Mouse (Mus musculus) thymus, postnatal 14 days (tissue): Measurements from ENCODE around the gene Phtf2.
"Not testable (repeated sequence)": the region's sequence is repeated elsewhere in the genome, so short reads cannot be mapped to it uniquely, and the experiment has no call there.

Experiments used
- DNase-seq: peaks from one replicate; pipeline ENCODE4 v3.0.0; 2021

Phtf2 gene

DNA sequence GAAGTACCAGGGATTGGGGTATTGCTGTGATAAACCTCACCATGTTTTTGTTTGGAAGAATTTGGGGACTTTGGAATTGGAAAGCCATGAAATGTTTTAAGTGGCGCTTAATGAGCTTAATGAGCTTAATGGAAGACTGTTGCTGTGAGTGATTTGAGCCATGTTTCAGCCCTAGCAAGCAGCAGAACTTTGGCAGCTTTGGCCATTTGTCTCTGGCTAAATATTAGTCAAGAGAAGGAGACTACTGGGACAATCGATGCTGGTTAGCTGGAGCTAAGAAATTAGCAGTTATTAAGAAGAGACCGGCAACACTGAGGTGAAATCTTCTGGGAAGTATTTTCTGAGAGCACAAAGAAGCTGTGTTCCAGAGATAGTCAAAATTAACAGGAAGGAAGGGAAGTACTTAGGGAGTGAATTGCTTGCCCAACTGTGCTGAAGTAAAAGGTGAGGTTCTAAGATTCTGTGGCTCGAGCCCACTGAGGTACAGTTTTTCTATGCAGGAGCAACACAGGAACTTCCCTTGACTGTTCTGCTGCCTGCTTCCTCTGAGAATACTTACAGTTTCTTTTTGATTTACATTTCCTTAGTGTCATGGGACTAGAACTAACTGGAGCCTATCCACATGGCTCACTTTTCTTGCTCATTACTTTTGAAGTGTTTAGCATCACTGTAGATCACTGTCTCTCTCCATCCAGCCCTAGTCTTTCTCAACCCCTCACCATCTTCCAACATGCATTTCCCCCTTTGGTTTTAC, 17.5 kb downstream of the Phtf2 start:
- no peak for DNase-seq

DNA sequence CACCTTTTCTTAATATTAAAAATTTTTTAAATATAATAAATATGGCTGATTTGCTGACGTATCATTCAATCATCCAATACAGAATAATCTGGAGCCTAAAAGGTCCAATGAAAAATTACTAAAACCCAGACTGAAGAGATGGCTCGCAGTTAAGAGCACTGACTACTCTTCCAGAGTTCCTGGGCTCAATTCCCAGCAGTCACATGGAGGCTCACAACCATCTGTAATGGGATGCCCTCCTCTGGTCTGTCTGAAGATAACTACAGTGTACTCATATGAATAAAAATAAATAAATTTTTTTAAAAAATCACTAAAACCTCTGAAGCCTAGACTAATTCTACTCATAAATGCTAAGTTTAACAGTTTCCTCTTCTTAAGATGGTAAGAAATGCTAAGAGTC, 20.0 kb downstream of the Phtf2 start:
- no peak for DNase-seq

DNA sequence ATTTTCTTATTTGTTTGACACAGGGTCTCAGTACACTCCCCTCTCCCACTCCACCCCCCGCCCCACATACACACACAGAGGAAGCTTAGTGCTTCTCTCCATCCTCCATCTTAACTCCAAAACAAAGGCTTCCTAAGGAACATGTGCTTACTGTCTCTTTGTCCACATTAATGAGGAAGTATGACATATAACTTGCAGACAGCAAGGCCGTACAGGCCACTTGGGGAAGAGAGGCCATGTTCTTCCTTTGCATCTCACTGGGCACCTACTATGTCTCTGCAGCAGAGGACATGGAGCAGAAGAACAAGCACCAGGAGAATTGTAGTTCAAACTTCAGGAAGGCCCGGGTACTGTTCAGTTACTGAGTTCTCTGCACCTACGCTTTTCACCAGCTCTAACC, 21.4 kb downstream of the Phtf2 start:
- no peak for DNase-seq

DNA sequence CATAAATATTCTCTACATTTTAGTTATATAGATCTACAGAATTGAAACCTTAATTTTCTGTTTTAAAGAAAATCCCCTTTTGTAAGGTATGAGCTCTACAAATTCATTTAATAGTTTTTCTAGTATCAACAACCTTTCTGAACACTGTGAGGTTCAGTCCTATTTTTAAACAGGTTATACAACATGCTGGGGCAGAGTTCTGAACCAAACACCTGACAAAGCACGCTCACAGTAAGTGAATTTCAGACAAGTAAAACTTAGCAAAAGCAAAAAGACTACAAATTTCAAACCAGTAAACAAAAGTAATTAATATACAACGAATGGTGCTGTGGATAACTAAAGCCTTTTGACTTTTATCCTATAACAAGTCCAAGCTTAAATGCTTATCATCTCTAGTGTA, 23.5 kb downstream of the Phtf2 start:
- DNase-seq: no peak

DNA sequence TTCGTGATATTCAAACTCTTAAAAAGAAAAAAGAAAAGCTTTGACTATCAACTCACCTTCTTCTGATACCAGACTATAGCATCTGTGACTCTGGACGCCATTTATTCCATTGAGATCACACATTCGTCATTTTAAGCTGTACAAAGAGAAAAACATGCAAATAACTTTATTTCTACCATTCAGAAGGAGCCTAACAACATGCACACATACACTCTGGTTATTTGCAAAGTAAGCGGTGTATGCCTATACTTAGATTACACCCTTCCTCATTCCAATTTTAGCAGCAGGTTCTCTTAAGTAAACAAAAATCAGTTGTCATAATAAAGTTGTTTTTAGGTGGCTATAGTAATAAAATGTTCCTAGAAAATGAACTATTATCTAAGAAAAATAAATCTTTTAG, 26.9 kb downstream of the Phtf2 start:
- no peak for DNase-seq

DNA sequence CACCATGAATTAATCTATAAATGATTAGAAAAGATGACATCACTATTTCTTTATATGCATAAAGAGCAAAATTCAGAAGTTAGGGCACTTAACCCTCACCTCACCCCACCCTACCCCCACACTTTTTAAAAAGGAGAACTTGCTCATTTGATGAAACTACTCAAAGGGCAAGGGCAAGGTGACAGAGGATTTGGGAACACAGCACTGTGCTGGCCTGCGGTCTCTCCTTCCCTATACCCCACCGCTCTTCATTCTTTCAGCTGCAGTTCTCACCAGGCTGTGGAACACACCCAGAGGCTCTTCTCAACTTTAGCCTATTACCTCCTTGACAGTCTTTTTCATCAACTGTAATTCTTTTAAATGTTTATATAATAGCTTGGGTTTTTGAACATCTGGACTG, 34.9 kb downstream of the Phtf2 start:
- DNase-seq: no peak

DNA sequence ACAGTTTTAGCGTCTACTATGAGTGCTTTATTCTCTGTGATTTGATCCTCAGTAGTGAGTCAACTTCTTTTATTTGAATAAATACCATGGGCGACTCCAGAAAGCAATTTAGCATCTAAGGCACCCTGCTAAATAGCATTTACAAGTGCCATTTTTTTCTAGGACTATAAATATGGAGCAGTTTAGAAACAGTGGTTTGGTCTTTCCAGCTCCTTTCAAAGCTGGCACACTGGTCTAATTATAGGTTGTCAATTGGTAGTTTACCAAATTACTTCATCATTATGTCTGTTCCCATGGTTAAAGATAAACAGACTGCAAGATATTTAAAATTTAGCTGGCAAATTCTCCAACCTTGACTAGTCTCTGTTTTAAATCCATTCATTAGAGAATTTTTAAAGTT, 38.1 kb downstream of the Phtf2 start:
- no peak for DNase-seq

DNA sequence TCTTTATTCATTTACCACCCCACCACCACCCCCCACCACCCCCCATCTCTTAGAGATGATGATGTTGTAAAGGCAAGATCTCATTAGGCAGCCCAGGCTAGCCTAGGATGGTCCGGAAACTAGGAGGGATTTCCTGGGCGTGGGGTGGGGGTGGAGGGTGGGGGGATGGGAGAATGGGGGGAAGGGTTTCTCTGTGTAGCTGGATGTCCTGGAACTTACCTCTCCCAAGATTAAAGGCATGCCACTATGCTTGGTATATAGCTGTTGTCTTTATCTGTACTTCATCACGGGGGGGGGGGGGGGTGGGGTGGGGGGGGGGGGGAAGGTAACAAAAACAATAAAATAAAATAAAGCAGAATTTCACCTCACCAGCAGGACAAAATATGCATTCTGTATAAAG, 38.5 kb downstream of the Phtf2 start:
- DNase-seq: no peak

DNA sequence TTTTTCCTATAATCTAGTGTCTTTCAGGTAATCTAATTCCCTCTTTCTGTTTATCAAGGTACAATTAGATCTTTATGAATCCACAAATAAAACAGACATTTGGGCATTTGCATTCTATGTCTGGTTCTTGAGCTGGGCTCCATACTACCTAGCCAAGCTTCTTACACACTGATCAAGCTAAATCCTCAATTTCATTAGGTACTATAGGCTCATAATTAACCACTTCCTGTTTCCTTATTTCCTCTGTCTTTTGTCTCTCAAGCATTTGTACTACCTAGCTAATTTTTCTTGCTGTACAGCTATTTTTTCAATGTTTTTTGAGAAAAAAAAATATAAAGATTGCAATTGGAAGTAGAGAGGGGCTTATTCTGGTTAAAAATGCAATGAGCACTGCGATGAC, 44.8 kb downstream of the Phtf2 start:
- no peak for DNase-seq

DNA sequence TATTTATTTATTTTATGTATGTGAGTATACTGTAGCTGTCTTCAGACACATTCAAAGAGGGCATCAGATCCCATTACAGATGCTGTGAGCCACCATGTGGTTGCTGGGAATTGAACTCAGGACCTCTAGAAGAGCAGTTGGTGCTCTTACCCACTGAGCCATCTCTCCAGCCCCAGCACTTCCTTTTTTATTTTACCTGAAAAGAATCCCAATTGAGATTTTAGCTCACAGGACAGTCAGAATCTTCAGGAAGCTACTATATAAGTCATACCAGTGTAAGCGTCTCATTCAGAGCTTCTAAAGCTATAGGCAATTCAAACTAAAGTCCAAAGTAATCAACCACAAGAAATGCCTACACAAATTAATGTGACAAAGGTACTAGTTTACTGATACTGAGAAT, 47.5 kb downstream of the Phtf2 start:
- DNase-seq: no peak

DNA sequence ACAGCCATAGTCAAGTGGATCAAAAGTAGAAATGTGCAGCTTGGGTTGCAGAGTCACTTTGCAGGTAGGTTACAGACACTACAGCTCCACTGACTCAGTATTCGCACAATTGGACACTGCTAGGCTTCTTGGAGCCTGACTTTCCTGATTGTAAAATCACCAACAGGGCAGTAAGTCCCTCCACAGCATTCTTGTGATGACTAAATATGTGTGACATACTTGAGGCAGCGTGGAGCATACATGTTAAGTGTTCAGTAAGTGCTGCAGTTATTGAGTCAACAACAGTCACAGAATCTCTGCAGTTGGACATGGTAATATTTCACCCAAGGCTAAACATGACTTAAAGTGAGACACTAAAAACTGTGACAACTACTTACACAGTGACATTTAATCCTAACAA, 50.5 kb downstream of the Phtf2 start:
- DNase-seq: no peak

DNA sequence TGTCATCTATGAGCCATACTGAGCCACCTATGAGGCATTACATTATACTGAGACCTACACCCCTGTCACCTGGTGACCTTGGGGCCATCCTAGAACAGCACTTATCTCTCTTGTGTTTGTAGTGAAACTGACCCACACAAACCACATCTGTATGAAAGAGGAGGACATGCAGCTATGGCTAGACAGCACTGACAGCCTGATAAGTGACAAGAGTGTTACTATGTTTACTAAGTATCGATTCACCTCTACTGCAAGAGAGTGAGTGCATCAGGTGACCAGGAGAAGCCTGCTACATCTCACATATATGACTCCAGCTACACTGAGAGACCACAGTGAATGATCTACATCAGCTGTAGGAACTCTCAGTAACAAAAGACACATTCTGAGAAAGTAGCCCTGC, 51.2 kb downstream of the Phtf2 start:
- no peak for DNase-seq

DNA sequence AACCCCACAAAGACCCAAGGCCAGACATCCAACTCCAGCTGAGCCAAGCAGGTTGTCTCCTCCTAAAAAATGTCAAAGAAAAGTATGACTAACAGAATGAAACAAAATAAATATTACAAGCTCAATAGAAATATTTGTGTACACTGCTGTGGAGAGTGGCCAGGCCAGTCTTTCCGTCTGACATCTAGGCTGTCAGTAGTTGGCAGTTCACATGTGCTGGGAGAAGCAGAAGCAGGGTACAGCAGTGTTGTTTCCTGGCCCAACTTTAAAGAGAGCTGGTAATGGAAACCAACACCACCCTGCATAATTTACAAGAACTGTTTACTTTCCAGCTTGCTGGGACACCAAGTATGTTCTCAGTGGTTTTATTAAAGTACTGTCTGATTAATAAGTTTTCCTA, 60.3 kb downstream of the Phtf2 start:
- no peak for DNase-seq

DNA sequence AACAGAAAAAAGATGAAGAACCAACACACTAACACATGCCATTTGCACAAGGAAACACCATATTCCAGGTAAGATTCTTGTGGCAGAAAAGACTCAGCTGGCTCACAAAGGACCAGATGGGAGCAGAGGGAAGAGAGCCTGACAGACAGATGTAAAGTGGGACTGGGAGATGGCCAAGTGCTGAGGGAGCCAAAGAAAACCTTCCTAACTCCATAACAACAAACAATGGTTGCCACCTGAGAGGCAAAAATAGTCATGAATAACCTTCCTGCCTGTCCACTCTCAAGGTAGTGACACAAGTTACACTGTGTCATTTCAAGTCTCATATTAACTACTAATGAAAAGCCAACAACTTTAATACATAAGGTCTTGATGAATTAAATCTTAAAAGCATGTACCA, 60.8 kb downstream of the Phtf2 start:
- no peak for DNase-seq

DNA sequence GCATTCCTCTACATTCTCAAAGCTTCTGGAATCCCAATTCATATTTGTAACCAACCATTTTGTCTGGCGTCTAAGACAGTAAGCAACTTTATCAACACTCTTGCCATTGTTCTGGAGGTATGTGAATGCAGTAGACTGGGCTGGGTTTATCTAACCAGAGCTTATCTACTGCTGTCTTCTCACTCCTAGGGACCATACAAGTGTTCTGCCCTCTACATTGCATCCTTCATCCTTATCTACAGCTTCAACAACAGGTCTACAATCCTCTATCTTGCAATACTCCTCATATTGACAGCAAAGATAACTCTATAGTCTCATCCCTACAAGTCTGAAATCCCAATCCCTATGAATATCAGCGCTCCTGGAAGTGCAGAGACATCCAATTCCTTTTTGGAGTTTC, 66.8 kb downstream of the Phtf2 start:
- no peak for DNase-seq

DNA sequence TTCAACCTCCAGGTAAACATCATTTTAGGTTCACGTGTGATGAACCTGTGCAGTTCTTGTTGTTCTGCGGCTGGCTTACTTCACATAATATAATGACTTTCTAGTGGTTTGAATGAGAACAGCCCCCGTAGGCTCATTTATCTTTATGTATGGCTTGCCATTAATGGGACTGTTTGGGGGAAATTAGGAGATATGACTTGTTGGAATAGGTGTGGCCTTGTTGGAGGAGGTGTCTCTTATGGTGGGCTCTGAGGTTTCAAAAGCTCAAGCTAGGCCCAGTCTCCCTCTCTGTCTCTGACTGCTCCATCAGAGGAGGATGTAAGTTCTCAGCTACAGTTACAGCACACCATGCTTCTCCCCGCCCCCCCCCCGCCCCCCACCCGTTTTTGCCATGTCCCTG, 71.5 kb downstream of the Phtf2 start:
- no peak for DNase-seq

DNA sequence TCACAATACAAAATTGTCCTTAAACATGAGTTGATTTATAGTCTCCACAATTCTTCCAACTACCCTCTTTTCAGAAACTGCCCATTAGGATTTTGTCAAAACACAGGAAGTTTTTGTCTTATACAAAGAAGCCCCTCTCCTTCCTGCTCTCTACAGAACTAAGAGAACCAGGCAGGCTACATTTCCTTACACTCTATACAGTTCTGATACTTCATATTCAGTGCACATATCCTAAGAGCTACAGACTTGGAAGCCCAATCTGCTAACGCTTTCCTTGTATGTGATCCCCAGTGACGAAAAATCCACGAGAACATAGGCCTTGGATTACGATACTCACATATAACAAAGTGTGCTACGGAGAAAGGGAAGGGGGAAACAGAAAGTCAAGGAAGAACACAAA, 86.0 kb downstream of the Phtf2 start:
- no peak for DNase-seq

DNA sequence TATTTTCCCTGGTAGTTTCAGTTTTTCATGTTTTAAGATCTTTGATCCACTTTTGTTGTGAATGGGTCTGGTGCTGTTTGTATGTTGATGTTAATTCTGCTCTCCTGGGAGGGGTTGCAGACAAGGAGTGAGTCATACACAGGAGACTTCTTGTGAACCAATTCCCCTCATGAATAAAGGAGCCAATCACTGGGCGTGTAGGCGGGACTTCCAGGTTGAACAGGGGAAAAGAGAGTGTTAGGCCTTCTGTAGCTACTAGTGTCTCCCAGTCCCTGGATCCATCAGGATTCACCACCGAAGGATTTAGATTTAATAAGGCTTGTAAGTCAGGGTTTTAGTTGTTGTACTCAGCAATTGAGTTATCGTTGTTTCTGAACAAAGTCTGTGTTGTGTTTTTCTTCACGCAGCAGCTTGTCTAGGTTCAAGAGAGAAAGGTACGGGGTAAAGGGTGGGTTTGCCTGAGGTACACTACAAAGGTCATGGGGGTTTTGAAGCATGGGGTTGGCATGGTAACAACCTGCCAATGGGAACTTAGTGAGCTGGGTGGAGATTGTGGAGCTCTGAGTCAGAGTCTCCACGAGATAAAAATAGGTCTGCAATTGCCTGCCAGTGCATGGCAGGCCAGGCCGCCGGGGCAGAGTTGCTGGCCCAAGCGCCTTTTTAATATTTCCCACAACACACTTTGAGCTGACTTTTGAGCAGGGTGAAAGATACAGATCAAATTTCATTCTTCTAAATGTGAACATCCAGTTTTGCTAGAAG, 90.0 kb downstream of the Phtf2 start:
- DNase-seq: peak; percentile 11

DNA sequence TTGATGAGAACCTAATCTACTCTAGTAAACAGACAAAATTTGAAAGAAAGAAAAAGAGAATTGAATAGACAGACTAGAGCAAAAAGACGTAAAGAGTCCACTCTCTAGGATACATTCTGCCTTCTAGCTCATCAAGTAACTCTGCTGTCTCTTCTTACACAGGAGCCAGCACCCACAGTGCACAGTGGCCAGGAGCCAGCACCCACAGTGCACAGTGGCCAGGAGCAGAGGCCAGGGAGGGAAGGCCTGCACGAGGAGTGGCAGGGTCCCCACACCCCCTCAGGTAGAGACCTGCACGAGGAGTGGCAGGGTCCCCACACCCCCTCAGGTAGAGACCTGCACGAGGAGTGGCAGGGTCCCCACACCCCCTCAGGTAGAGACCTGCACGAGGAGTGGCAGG, 95.5 kb downstream of the Phtf2 start:
- not testable (repeated sequence) for DNase-seq

DNA sequence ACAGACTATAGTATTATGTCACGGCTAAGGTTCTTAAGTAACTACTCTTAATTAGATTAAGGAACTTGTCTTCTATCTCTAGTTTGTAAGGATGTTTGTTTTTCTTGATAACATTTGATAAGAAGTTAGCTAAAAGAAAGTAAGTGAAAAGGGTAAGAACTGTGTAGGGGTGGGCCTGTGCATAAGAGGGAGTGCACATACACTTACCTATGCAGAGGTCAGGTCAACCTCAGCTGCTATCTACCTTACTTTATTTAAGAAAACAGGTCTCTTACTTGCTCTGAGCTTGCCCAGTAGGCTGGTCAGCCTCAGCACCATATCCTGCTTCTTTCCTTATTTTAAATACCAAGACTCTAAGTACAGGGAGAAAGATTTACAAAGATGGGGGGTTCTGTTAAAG, 100.8 kb downstream of the Phtf2 start:
- no peak for DNase-seq

DNA sequence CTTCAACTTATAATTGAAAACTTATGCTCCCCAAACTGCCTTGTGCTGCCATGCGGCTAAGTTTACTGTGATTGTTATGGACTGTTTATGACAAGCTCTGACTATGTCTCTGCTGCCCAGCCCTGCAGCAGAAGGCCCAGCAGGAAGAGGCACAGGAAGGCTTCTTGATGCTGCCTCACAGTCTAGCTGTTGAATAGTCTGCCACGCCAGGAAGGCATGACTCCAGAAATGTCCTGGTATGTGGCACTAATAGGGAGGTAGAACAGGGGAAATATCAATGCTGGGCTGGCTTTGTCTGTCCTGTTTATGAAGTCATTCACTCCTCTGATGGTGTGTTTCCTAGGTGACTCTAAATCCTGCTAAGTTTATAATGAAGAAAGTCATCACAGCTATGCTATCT, 102.7 kb downstream of the Phtf2 start:
- DNase-seq: no peak

DNA sequence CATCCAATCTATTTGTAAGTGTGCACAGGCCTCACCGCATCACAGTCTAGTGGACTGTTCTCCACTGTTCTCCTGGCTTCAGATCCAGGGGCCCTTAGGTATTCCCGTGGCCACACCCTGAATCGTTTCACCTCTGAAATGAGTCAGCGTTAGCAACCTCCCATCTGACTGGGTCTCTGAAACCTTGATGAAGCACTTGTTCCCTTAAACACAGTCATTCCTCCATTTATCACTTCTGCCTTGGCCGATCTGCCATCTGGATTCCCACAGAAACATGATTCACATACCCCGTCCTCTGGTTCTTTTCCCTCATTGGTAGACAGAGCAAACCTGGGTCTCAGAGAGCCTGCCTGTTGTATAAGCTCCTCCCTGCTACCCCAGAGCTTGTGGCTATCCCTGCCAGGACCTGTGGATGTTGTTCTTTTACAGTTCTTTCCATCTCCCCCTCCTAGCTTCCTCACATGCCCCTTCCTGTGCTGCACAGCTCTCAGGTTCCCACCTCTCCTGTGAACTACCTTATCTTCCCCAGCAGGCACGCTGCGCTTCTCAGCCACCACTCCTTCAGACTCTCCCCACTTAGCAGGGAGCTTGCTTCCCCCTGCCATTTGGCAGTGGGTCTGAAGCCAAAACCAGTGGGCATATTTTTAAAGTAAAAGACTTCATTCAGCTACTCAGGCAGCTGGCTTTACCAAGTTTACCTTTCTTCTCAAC, 103.5 kb downstream of the Phtf2 start:
- DNase-seq: no peak

DNA sequence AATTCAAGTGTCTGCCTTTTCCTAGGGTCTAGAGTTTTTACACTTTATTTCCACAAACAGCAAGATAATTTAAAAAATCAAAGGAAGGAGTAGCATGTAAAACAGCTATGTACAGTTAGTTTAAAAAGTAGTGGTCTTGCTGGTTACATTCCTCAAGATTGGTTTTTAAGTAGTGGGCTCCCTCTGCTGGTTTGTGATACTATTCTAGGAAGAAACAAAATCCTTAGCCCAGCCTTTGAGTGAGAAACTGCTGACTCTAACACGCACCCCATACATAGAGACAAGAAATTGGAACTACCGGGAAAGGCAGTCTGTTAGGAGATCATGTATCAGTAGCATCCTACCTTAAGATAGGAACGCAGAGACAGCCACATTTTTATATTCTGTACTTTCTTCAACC, 108.6 kb downstream of the Phtf2 start:
- DNase-seq: peak; percentile 35

DNA sequence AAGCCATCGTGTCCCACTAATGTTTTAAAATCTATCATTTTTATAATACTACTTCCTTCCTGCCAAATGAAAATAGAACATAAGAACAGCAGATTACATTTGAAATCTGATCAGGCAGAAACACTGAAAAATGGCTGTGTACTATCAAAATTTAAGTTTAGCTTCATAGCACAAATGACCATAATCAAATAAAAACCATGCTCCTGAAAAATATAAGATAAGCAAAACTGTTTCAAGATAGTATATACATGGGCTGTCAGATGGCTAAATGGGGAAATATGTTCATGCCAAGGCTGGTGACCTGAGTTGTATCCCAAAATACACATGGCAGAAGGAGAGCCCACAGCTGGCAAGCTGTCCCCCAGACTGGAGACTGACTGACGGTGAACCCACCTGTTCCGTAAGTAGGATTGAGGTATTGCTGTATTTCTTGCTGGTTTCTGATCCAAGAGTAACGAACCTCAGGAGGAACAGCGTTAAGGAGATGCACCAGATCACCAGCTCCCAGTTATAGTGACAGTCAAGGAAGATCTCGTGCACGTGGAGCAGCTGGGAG, 116.5 kb downstream of the Phtf2 start:
- DNase-seq: no peak
